Mouse (Mus musculus) hindbrain, embryonic 13.5 days (tissue): Measurements from ENCODE around the gene Mtrex. TPM values are rescaled to one million over a fixed set of nuclear protein-coding genes. Genes with fewer than 3 reads are reported as not detected.

ENCODE experiments used
- ATAC-seq: fragments of 200-750 bp; cut with Nextera tagmentation; 2 replicates; pipeline ENCODE4 v1.8.0; 2017; ENCODE audit warnings: moderate TSS enrichment; ENCODE audit not compliant: low FRiP score
- H3K27ac ChIP-seq: fragments of 300-500 bp; sonication (generic); 2 replicates; pipeline ENCODE4 v1.5.1; 2015; ENCODE audit warnings: inconsistent platforms, mild to moderate bottlenecking, moderate library complexity
- H3K27me3 ChIP-seq: fragments of 300-500 bp; sonication (generic); 2 replicates; pipeline ENCODE4 v1.6.1; 2015; ENCODE audit warnings: mild to moderate bottlenecking, inconsistent platforms
- H3K36me3 ChIP-seq: fragments of 300-500 bp; sonication (generic); 2 replicates; pipeline ENCODE4 v1.6.1; 2015; ENCODE audit warnings: mild to moderate bottlenecking, inconsistent platforms
- H3K4me1 ChIP-seq: fragments of 300-500 bp; sonication (generic); replicated peaks from 2 replicates; pipeline ENCODE4 v1.6.1; 2015; ENCODE audit warnings: inconsistent platforms
- H3K4me2 ChIP-seq: fragments of 300-500 bp; sonication (generic); 2 replicates; pipeline ENCODE4 v1.6.1; 2015; ENCODE audit warnings: inconsistent platforms, mild to moderate bottlenecking, moderate library complexity
- H3K4me3 ChIP-seq: fragments of 300-500 bp; sonication (generic); 2 replicates; pipeline ENCODE4 v1.5.1; 2015; ENCODE audit warnings: mild to moderate bottlenecking, inconsistent platforms
- H3K9ac ChIP-seq: fragments of 300-500 bp; sonication (generic); 2 replicates; pipeline ENCODE4 v1.6.1; 2015; ENCODE audit warnings: mild to moderate bottlenecking, inconsistent platforms
- H3K9me3 ChIP-seq: fragments of 300-500 bp; sonication (generic); 2 replicates; pipeline ENCODE4 v1.6.1; 2016; ENCODE audit warnings: inconsistent platforms
- WGBS: fragments of 180-500 bp; shearing (Covaris S2); methylation state at CpG from one replicate; pipeline ENCODE4 v1.1.7; 2015; 5-methylcytosine and 5-hydroxymethylcytosine counted together
- polyA plus RNA-seq: library from polyadenylated mRNA; unstranded; fragments of >200 nt; fragmentation: Nextera tagmentation; extraction: Ambion mirVana; gene quantifications from 2 replicates; pipeline ENCODE4 v1.2.1, GENCODE M21; 2015

Mtrex gene
- 65.7 and 66.8 TPM in 2 replicates for polyA plus RNA-seq

- under 1% methylated on average over 57 of the region's 57 CpGs for WGBS
- peak within 1 kb of the TSS; percentile 84 for H3K9ac ChIP-seq
- H3K27me3 ChIP-seq = no peaks in the 10 kb centered on the region
Observed at GRCm38 (mm10) chr13:112927287-112928001, at the start of gene Mtrex, which contains the start of gene Dhx29. TSS of gene Mtrex (minus strand) at chr13:112927398. TSS of gene Dhx29 (plus strand) at chr13:112927454.

GRCm38 (mm10) chr13:112976720-112977119 is 49.5 kb upstream of the Mtrex start:
- peaks cover 38% of the 10 kb centered on the region for H3K27me3 ChIP-seq
- H3K9ac ChIP-seq = no peak overlapping the region
- H3K9me3 ChIP-seq = no peaks in the 10 kb centered on the region
- 52% methylated on average over 10 of the region's 10 CpGs for WGBS
- no peak overlapping the region for H3K4me2 ChIP-seq
- H3K4me1 ChIP-seq = no peaks in the 10 kb centered on the region
- no peak for ATAC-seq
- no peak overlapping the region for H3K4me3 ChIP-seq
- H3K27ac ChIP-seq = no peak overlapping the region
- H3K36me3 ChIP-seq = no peaks in the 10 kb centered on the region

More at GRCm38 (mm10) chr13:112927287-112928001, at the start of gene Mtrex, which contains the start of gene Dhx29:
- Histone ChIP-seq H3K36me3 (peaks cover 18% of the 10 kb centered on the region), H3K27ac (peak within 1 kb of the TSS; percentile 85), H3K9me3 (no peaks in the 10 kb centered on the region), H3K4me2 (peak within 1 kb of the TSS; percentile 86), H3K4me3 (peak within 1 kb of the TSS; percentile 95), H3K4me1 (peaks cover 32% of the 10 kb centered on the region)
- ATAC-seq = peak; percentile 100

GRCm38 (mm10) chr13:112967267-112967666 is 40.1 kb upstream of the Mtrex start:
- H3K9me3 ChIP-seq = no peaks in the 10 kb centered on the region
- H3K4me1 ChIP-seq = no peaks in the 10 kb centered on the region
- H3K9ac ChIP-seq = no peak overlapping the region
- no peak overlapping the region for H3K27ac ChIP-seq
- no peak overlapping the region for H3K4me3 ChIP-seq
- 98% methylated on average over 5 of the region's 5 CpGs for WGBS
- ATAC-seq = no peak
- H3K27me3 ChIP-seq = no peaks in the 10 kb centered on the region
- H3K4me2 ChIP-seq = no peak overlapping the region
- peaks cover 68% of the 10 kb centered on the region for H3K36me3 ChIP-seq

GRCm38 (mm10) chr13:112964421-112964820 is 37.2 kb upstream of the Mtrex start:
- 94% methylated on average over 12 of the region's 12 CpGs for WGBS

GRCm38 (mm10) chr13:112963081-112963480 is 35.9 kb upstream of the Mtrex start:
- Histone ChIP-seq H3K9ac (no peak overlapping the region), H3K4me1 (no peaks in the 10 kb centered on the region), H3K4me3 (no peak overlapping the region), H3K9me3 (no peaks in the 10 kb centered on the region), H3K27me3 (no peaks in the 10 kb centered on the region), H3K4me2 (no peak overlapping the region), H3K36me3 (peaks cover 90% of the 10 kb centered on the region), H3K27ac (no peak overlapping the region)
- no peak for ATAC-seq
- 89% methylated on average over 5 of the region's 5 CpGs for WGBS

More at GRCm38 (mm10) chr13:112964421-112964820, 37.2 kb upstream of the Mtrex start:
- H3K4me1 ChIP-seq = no peaks in the 10 kb centered on the region
- H3K27me3 ChIP-seq = no peaks in the 10 kb centered on the region
- no peaks in the 10 kb centered on the region for H3K9me3 ChIP-seq
- no peak overlapping the region for H3K4me2 ChIP-seq
- H3K36me3 ChIP-seq = peaks cover 88% of the 10 kb centered on the region
- ATAC-seq = no peak
- H3K4me3 ChIP-seq = no peak overlapping the region
- no peak overlapping the region for H3K27ac ChIP-seq
- no peak overlapping the region for H3K9ac ChIP-seq

- ATAC-seq = no peak
- Histone ChIP-seq H3K27ac (no peak overlapping the region), H3K9me3 (no peaks in the 10 kb centered on the region), H3K4me1 (no peaks in the 10 kb centered on the region), H3K36me3 (peaks cover 91% of the 10 kb centered on the region), H3K9ac (no peak overlapping the region), H3K4me3 (no peak overlapping the region), H3K27me3 (no peaks in the 10 kb centered on the region), H3K4me2 (no peak overlapping the region)
- WGBS = 94% methylated on average over 8 of the region's 8 CpGs
Observed at GRCm38 (mm10) chr13:112954067-112954466, 26.9 kb upstream of the Mtrex start.

GRCm38 (mm10) chr13:112945900-112946299 is 18.7 kb upstream of the Mtrex start:
- no peak overlapping the region for H3K4me3 ChIP-seq
- WGBS = 91% methylated on average over 6 of the region's 6 CpGs
- H3K9ac ChIP-seq = no peak overlapping the region
- no peak for ATAC-seq
- H3K9me3 ChIP-seq = no peaks in the 10 kb centered on the region
- peaks cover 93% of the 10 kb centered on the region for H3K36me3 ChIP-seq
- H3K4me2 ChIP-seq = no peak overlapping the region
- no peaks in the 10 kb centered on the region for H3K4me1 ChIP-seq
- H3K27me3 ChIP-seq = no peaks in the 10 kb centered on the region
- H3K27ac ChIP-seq = no peak overlapping the region

- ATAC-seq = no peak
- no peaks in the 10 kb centered on the region for H3K9me3 ChIP-seq
- peaks cover 92% of the 10 kb centered on the region for H3K36me3 ChIP-seq
- H3K4me2 ChIP-seq = no peak overlapping the region
- no peaks in the 10 kb centered on the region for H3K4me1 ChIP-seq
- 97% methylated on average over 9 of the region's 9 CpGs for WGBS
- H3K9ac ChIP-seq = no peak overlapping the region
- no peak overlapping the region for H3K4me3 ChIP-seq
- no peak overlapping the region for H3K27ac ChIP-seq
- no peaks in the 10 kb centered on the region for H3K27me3 ChIP-seq
Observed at GRCm38 (mm10) chr13:112945312-112945711, 18.1 kb upstream of the Mtrex start.

- Histone ChIP-seq H3K9ac (no peak overlapping the region), H3K36me3 (peaks cover 91% of the 10 kb centered on the region), H3K4me3 (no peak overlapping the region), H3K27me3 (no peaks in the 10 kb centered on the region), H3K4me2 (no peak overlapping the region), H3K4me1 (no peaks in the 10 kb centered on the region), H3K27ac (no peak overlapping the region), H3K9me3 (no peaks in the 10 kb centered on the region)
- ATAC-seq = no peak
- 80% methylated on average over 15 of the region's 15 CpGs for WGBS
Observed at GRCm38 (mm10) chr13:112941879-112942330, 14.7 kb upstream of the Mtrex start.

GRCm38 (mm10) chr13:112938130-112938529 is 10.9 kb upstream of the Mtrex start:
- Histone ChIP-seq H3K36me3 (peaks cover 82% of the 10 kb centered on the region), H3K9ac (no peak overlapping the region), H3K4me1 (no peaks in the 10 kb centered on the region), H3K4me2 (no peak overlapping the region), H3K9me3 (no peaks in the 10 kb centered on the region), H3K27me3 (no peaks in the 10 kb centered on the region), H3K27ac (no peak overlapping the region), H3K4me3 (no peak overlapping the region)
- ATAC-seq = no peak
- WGBS = 95% methylated on average over 8 of the region's 8 CpGs

GRCm38 (mm10) chr13:112928038-112928668 is 955 bp upstream of the Mtrex start:
- no peaks in the 10 kb centered on the region for H3K27me3 ChIP-seq
- no peaks in the 10 kb centered on the region for H3K9me3 ChIP-seq
- peak overlapping the region; percentile 85 for H3K27ac ChIP-seq
- no peak for ATAC-seq
- H3K4me2 ChIP-seq = peak overlapping the region; percentile 86
- H3K4me1 ChIP-seq = peaks cover 32% of the 10 kb centered on the region
- H3K9ac ChIP-seq = peak overlapping the region; percentile 84
- 8% methylated on average over 8 of the region's 8 CpGs for WGBS
- H3K36me3 ChIP-seq = peaks cover 25% of the 10 kb centered on the region
- H3K4me3 ChIP-seq = peak overlapping the region; percentile 95

GRCm38 (mm10) chr13:112926796-112927195 is 402 bp downstream of the Mtrex start:
- WGBS = 0% methylated on average over 19 of the region's 19 CpGs
- peak overlapping the region; percentile 86 for H3K4me2 ChIP-seq

More at GRCm38 (mm10) chr13:112926796-112927195, 402 bp downstream of the Mtrex start:
- Histone ChIP-seq H3K36me3 (peaks cover 13% of the 10 kb centered on the region), H3K9me3 (no peaks in the 10 kb centered on the region), H3K27ac (peak overlapping the region; percentile 85), H3K4me1 (peaks cover 32% of the 10 kb centered on the region), H3K9ac (peak overlapping the region; percentile 84), H3K27me3 (no peaks in the 10 kb centered on the region), H3K4me3 (peak overlapping the region; percentile 95)
- ATAC-seq = 0 out of 2 replicates have a peak, but pooled peaks have one; percentile 9
